Mouse (Mus musculus) adrenal gland, adult 8-10 months (tissue): ENCODE data around the gene Kcna10. TPM values are rescaled to one million over a fixed set of nuclear protein-coding genes. Genes with fewer than 3 reads are reported as not detected.

Experiments used
- DNase-seq: peaks from one replicate; pipeline ENCODE4 v3.0.0; 2022
- total RNA-seq, 4 experiments: library from RNA; stranded (reverse); gene quantifications; 2 replicates each; pipeline ENCODE4 v1.2.4; 2022

Gene Kcna10
- total RNA-seq = not detected

- DNase-seq = no peak
These were observed at the start of gene Kcna10 for GRCm38 (mm10) chr3:107182756-107183155. Gene Kcna10, plus strand, starts transcription at chr3:107183056.

DNA sequence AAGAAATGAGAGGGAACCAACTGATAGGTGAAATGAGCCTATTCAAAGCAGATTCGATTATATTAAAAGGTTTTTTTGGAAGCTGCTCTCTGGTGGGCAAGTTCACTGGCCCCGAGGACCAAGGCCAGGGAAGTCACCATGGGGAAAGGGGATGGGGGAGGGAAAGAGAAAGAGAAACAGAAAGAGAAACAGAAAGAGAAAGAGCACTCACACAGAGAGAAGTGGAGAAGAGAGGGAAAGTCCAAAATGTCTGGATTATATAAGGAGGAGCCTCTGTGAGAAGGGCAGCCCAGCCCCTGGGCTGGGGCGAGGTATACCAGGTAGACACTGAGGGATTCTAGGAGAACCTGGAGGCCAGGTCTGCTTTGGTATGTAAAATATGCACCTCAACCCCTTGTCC, 48.4 kb upstream of the Kcna10 start:
- no peak for DNase-seq

- DNase-seq = no peak
These were observed 35.7 kb upstream of the Kcna10 start for GRCm38 (mm10) chr3:107147126-107147525.

DNA sequence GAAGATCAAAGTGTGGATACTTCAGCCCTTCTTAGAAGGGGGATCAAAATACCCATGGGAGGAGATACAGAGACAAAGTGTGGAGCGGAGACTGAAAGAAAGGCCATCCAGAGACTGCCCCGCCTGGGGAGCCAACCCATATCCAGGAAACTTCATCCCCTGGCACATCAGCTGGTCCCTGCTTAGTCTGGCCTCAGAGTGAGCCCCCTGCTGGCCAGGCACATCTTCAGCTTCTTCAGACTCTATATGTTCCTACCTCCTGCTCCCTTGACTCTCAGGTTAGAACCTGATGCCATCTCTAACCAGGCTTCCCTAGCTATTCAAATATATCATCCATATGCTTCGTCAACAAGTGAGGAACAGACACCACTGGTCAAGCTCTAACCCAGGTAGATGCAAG, 33.9 kb upstream of the Kcna10 start:
- DNase-seq = peak; percentile 3

DNA sequence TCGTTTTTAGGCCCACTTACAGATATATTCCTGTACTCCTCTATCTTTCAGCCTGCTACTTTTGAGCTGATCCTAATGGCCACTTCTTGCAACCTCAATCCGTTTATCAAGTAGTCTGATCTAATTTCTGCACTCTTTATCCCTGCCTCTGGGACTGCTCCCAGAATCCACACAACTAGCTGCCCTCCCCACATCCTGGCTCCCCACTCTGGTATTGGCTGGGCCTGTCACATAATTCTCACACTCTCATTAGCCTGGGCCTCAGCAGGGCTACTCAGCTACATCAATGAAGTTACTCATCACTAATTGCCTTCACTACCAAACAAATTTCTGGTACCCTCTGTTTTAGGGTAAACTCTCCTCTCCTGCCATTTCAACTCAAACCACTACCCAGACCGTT, 32.4 kb upstream of the Kcna10 start:
- no peak for DNase-seq

DNA sequence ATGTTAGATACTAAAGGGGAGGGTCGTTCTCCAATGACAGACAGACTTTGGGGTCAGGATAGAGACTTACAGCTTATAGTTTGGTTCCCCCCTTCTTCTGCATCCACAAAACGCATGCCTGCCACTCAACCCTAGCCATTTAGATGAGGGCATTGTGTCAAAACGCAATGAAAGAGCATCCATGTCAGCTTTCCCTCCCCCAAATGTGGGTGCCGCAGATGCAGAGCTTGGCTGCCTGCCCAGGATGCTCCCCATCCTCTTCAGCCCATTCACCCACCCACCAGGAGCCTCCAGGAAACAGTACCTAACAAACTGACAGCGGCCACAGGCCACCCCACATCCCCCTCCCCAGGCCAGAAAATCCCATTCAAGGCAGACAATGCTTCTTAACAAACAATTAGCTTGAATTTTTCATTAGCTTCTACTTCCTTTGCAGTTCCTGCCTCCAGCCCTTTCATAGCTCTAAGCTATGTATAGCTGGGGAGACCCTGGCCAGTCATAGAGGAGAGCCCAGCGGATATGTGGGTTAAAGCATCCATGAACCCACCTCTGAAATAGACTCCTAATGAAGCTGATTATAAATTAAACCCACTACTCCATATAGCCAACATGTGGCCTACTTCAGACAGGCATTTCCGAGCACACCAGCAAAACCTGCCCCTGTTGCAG, 31.9 kb upstream of the Kcna10 start:
- no peak for DNase-seq

DNA sequence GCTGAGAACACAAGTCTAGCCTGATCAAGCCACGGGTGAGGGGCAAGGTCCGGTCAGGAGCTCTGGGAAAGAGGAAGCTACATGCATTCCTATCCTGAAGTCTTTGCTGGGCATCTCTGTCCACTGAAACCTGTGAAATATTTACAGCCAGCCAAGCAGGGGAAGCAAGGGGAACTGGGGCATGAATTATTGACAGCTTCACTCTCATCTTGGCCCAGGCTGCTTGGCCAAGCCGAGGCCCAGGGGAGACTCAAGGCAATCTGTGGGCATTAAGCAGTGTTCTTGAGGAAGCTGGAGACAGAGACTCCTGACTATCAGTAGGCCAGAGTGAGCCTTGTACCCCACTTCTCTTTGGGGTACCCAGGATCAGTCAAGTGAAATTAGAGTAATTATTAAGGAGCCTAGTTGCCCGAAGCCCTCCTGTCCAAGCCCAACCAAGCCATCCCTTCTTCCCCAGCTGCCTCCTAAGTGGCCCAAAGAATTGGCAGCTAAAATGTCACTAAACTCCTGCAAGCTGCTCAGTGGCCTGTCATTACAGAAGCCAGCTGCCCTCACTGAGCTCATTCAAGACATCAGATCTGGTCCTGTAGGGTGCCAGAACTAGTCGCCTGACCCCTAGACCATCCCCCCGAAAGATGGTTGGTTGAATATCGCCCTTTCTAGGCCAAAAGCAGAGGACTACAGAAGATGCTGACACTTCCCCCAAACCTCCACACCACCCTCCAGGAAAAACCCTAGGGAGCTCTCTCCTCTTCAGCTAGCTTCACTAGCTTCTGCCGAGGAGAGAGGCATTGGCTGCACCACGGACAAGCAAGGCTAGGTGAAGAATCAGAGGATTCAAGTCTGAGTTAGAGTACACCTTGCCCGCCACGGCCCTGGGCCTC, 28.8 kb upstream of the Kcna10 start:
- DNase-seq = no peak

- DNase-seq = no peak
These were observed 24.0 kb upstream of the Kcna10 start for GRCm38 (mm10) chr3:107158856-107159255.

DNA sequence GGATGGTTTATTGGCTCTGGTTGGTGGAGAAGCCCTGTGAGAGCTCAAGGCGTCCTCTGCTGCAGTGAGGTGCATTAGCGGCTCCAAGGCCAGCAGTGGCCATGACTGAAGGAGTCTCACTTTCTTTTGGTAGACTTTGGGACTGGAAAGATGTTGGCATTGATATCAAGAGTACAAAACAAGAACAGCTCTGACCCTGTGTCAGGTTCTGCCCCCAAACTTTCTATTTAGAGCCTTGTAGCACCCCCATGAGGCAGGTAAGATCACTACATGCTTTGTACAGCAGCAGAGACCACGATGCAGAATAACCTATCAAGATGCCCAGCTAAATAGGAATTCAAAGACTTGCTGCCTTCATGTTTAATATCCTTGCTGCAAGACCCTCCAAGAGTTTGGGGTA, 23.4 kb upstream of the Kcna10 start:
- no peak for DNase-seq

GRCm38 (mm10) chr3:107159859-107160324, 23.0 kb upstream of the Kcna10 start:
- DNase-seq = no peak

DNA sequence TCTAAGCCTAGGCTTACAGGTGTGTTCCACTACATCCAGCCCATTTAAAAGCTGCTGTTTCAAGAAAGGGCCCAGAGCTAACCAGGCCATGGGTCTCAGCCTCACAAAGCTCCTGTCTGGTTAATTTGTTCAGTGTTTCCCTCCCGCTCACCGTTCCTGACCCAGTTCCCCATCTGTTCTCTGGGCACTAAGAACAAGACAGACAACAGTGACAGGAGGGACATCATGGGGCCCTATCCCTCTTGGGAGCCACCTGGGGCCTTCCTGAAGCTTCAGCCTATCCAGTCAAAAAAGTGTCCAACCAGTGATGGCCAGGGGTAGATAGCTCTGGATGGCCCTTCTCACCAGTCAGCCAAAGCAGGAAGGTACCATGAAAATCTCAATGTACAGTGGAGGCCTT, 20.1 kb upstream of the Kcna10 start:
- no peak for DNase-seq

- no peak for DNase-seq
These were observed 13.3 kb upstream of the Kcna10 start for GRCm38 (mm10) chr3:107169552-107169951.

DNA sequence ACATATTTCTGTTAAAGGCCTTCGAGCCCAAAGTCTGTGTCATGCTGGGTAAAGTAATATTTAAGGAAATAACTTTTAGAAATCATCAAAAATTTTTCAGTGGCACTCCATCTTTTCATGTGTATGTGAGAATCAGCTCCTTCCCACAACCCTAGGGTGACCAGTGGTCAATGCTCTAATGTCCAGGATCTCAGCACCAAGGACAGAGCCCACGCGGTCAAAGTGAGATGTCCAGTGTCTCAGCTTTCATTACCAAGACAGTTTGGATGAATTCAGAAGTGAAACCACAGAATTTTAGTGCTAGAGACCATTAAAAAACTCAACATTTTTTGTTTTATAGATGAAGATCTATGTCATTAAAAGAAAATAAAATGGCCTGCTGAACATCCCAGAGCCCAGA, 10.9 kb upstream of the Kcna10 start:
- DNase-seq = no peak

DNA sequence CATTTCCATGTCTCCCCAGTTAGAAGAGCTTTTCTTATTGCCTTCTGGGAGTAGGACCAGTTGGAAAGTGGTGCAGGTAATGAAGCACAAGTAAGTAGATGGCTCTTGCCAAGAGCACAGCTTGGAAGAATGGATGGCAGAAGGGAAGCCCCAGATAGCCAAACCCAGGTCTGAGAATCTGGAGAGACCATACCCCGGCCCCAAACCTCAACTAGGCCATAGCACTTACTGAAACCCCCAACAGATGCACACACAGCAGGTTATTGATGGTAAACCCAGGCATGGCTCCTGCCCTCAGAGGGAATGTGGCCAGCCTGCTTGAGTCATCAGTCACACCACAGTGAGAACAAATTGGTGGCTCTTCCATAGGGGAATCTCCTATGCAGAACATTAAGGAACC, 10.3 kb upstream of the Kcna10 start:
- DNase-seq = no peak

DNA sequence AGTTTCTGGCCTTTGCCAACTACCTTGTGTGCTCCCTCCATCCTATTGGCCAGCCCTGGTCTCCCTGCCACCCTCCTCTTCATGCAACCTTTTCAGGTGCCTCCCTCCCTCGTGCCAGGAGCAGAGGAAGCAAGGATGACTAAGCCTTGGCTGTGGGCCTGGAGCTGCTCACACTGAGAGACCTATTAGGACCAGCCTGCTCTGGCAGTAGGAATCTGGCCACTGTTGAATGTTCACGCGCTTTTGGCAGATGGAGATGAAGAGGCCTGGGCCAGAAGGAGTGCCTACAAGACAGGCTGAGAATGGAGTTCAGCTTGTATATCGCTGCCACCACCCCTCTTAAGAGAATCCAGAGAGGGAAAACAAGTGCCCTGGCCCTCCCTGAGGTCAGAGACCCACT, 7.4 kb upstream of the Kcna10 start:
- no peak for DNase-seq

DNA sequence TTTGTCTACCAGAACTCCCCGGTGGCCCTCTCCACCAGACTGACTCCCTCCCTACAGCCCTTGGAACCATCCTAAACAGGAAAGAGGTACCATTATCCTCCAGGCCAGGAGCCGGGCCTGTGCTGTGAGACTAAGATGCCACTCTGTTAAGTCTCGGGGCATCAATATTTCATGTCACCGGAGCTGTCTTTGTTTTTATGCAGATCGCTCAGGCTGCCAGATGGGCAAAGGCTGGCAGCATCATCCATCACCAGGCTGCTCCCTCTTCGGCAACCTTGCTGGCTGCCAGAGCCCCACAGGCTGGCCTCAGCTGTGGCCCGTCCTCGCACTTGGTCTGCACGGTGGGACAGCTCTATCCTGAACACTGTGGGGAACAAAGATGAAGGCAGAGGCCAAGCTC, 6.4 kb upstream of the Kcna10 start:
- no peak for DNase-seq

- DNase-seq = no peak
These were observed 2.0 kb upstream of the Kcna10 start for GRCm38 (mm10) chr3:107180860-107181259.

DNA sequence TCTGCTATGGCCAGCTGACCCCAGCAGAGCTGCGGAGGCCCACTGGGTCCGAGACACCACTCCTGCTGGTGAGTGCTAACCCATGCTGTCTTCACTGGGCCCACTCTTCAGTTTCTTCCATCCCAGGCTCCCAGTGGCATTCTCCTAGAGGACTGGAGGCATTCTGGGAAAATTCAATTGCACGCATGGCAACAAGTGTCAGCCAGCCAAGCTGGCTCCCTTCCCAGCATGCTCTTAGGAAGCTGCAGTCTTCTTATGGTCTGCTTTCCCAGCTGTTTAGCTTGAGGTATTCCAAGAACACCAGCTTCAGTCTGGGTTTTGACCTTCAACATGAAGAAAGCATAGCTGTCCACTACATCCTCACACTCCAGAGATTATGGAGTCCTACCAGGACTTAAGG, 322 bp downstream of the Kcna10 start:
- DNase-seq = no peak

- DNase-seq = no peak
These were observed 2.7 kb downstream of the Kcna10 start for GRCm38 (mm10) chr3:107185597-107185996.

DNA sequence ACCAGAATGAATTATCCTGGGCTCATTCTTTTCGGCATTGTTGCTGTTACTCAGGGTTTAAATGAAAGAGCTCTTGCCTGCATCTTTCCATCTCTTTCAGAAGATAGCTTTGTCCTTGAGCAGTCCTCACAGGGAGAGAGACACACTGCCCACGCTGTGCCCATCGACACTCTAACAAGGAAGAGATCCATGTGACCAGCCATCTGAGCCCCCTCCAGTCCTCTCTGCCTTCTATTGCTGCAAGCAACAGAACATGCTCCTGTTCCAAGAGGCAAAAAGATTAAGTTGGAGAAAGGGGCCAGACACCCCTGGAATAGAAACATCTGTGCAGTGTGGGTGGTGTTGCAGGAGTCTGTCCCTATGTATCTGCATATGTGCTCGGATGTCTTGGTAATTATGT, 4.2 kb downstream of the Kcna10 start:
- no peak for DNase-seq

DNA sequence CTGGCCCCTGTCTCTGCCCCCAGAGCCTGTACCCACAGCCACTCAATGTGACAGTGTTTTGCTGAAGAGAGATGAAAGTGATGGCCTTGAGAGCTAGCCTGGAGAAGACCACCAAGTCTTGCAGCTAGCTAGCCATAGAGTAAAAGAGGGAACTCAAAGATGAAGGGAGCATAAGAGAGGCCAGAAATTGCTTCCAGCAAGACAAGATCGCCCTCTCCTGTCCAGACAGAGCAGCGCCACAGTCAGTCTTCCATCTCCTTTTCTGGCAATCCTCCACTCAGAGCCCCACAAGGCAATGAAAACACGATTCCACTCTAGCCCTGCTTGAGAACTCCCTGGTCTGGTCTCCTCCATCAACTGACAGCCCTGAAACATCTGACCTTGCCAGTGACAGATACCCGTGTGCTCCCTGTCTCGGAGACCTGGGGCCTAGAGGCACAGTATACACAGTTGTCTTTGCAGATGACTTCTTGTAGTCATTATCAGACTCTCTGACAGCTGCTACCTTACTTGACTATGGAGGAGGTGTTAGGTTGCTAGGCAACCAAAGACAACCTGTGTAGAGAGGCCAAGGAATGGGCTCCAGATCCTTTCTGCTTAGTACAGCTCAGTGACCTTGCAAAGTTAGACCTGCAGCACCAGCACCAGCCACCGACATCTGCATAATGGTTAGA, 5.5 kb downstream of the Kcna10 start:
- DNase-seq = no peak

GRCm38 (mm10) chr3:107201310-107202180, 18.7 kb downstream of the Kcna10 start:
- DNase-seq = no peak
